ENCODE assay signal across 11 mouse cellular contexts in genomic region chr1:84087325-84087724, GRCm38 (mm10).
"Had no signal": no experiment of that assay in that cellular context is flagged by ENCODE, and none has a peak within 500 bp of the region (broad histone marks: within the 10 kb centered on the region; RNA-seq: fewer than 3 reads in every experiment).

No protein-coding gene starts in this region.

- H3K27me3 ChIP-seq: limb, embryonic 12.5 days; liver, embryonic 13.5 days; lung, embryonic 15.5 days; midbrain, embryonic 12.5 days had no signal

- ATAC-seq: liver, postnatal 0 days had no signal

- H3K27ac ChIP-seq: limb, embryonic 12.5 days; liver, embryonic 13.5 days; lung, embryonic 15.5 days; midbrain, embryonic 12.5 days had no signal

- H3K4me3 ChIP-seq: limb, embryonic 12.5 days; liver, embryonic 13.5 days; lung, embryonic 15.5 days; midbrain, embryonic 12.5 days had no signal

- H3K9ac ChIP-seq: limb, embryonic 12.5 days; liver, embryonic 13.5 days; liver, postnatal 0 days; lung, embryonic 15.5 days; midbrain, embryonic 12.5 days had no signal

- DNase-seq: kidney, adult 9 months; kidney, postnatal 10 days; kidney, postnatal 4 days; liver; liver, embryonic 13.5 days; liver, postnatal 0 days; thymus, adult 2 months; thymus, postnatal 25 days had no signal

- H3K36me3 ChIP-seq: limb, embryonic 12.5 days; liver, embryonic 13.5 days; lung, embryonic 15.5 days; midbrain, embryonic 12.5 days had no signal

- H3K4me1 ChIP-seq: limb, embryonic 12.5 days; liver, embryonic 13.5 days; lung, embryonic 15.5 days had no signal

- H3K9me3 ChIP-seq: limb, embryonic 12.5 days; liver, embryonic 13.5 days; lung, embryonic 15.5 days; midbrain, embryonic 12.5 days had no signal

- H3K4me2 ChIP-seq: limb, embryonic 12.5 days; liver, embryonic 13.5 days; lung, embryonic 15.5 days; midbrain, embryonic 12.5 days had no signal
